Mouse (Mus musculus): ENCODE results near the gene Efcab9. TPM values are rescaled to one million over a fixed set of nuclear protein-coding genes. Genes with fewer than 3 reads are reported as not detected.

Efcab9 gene
- polyA plus RNA-seq, 1 experiment from 2014 or later, result 0.35 TPM

GRCm38 (mm10) chr11:32505091-32505739, 26.7 kb downstream of the Efcab9 start:
- no peaks in the 10 kb centered on the region for H3K27me3 ChIP-seq
- H3K4me2 ChIP-seq (replicated peaks), result no peak overlapping the region
- ATAC-seq, result no peak
- H3K36me3 ChIP-seq, result peaks cover 15% of the 10 kb centered on the region
- H3K9me3 ChIP-seq, result no peaks in the 10 kb centered on the region
- WGBS, result 91% methylated on average over 7 of the region's 7 CpGs
- no peak overlapping the region for H3K27ac ChIP-seq
- no peaks in the 10 kb centered on the region for H3K4me1 ChIP-seq (replicated peaks)
- no peak overlapping the region for H3K9ac ChIP-seq (replicated peaks)
- H3K4me3 ChIP-seq (replicated peaks), result no peak overlapping the region

- H3K4me3 ChIP-seq (replicated peaks), result no peak overlapping the region
- no peaks in the 10 kb centered on the region for H3K9me3 ChIP-seq
- no peak overlapping the region for H3K9ac ChIP-seq (replicated peaks)
- peaks cover 20% of the 10 kb centered on the region for H3K36me3 ChIP-seq
- H3K27me3 ChIP-seq, result no peaks in the 10 kb centered on the region
- no peak overlapping the region for H3K27ac ChIP-seq
- 96% methylated on average over 2 of the region's 2 CpGs for WGBS
- peaks cover 5% of the 10 kb centered on the region; the same call in 1 of the 2 replicates for H3K4me1 ChIP-seq (replicated peaks)
- no peak overlapping the region for H3K4me2 ChIP-seq (replicated peaks)
- no peak for ATAC-seq
Observed at GRCm38 (mm10) chr11:32503711-32504110, 28.2 kb downstream of the Efcab9 start.

- ATAC-seq, result no peak
- no peak overlapping the region for H3K27ac ChIP-seq
- no peak overlapping the region for H3K4me2 ChIP-seq (replicated peaks)
- H3K27me3 ChIP-seq, result no peaks in the 10 kb centered on the region
- peaks cover 20% of the 10 kb centered on the region for H3K36me3 ChIP-seq
- no peak overlapping the region for H3K9ac ChIP-seq (replicated peaks)
- WGBS, result 97% methylated on average over 4 of the region's 4 CpGs
- H3K4me1 ChIP-seq (replicated peaks), result peaks cover 9% of the 10 kb centered on the region; the same call in 1 of the 2 replicates
- no peak overlapping the region for H3K4me3 ChIP-seq (replicated peaks)
- no peaks in the 10 kb centered on the region for H3K9me3 ChIP-seq
Observed at GRCm38 (mm10) chr11:32499931-32500330, 31.9 kb downstream of the Efcab9 start.

- no peak overlapping the region for H3K27ac ChIP-seq
- H3K9me3 ChIP-seq, result no peaks in the 10 kb centered on the region
- H3K27me3 ChIP-seq, result no peaks in the 10 kb centered on the region
- H3K9ac ChIP-seq (replicated peaks), result no peak overlapping the region
- H3K4me1 ChIP-seq (replicated peaks), result peaks cover 9% of the 10 kb centered on the region; the same call in 1 of the 2 replicates
- H3K36me3 ChIP-seq, result peaks cover 20% of the 10 kb centered on the region
- ATAC-seq, result no peak
- no peak overlapping the region for H3K4me3 ChIP-seq (replicated peaks)
- WGBS, result 82% methylated on average over 7 of the region's 7 CpGs
- no peak overlapping the region for H3K4me2 ChIP-seq (replicated peaks)
Observed at GRCm38 (mm10) chr11:32498757-32499535, 32.9 kb downstream of the Efcab9 start.

GRCm38 (mm10) chr11:32495283-32495682, 36.6 kb downstream of the Efcab9 start:
- peaks cover 9% of the 10 kb centered on the region; the same call in 1 of the 2 replicates for H3K4me1 ChIP-seq (replicated peaks)
- H3K4me3 ChIP-seq (replicated peaks), result no peak overlapping the region
- H3K9me3 ChIP-seq, result no peaks in the 10 kb centered on the region
- H3K4me2 ChIP-seq (replicated peaks), result no peak overlapping the region
- H3K27ac ChIP-seq, result no peak overlapping the region
- peaks cover 4% of the 10 kb centered on the region; the same call in 1 of the 2 replicates for H3K36me3 ChIP-seq
- WGBS, result 90% methylated on average over 2 of the region's 2 CpGs
- no peak for ATAC-seq
- no peak overlapping the region for H3K9ac ChIP-seq (replicated peaks)
- H3K27me3 ChIP-seq, result no peaks in the 10 kb centered on the region

GRCm38 (mm10) chr11:32493312-32493711, 38.6 kb downstream of the Efcab9 start:
- no peak for ATAC-seq
- H3K36me3 ChIP-seq, result no peaks in the 10 kb centered on the region
- H3K27me3 ChIP-seq, result no peaks in the 10 kb centered on the region
- H3K9me3 ChIP-seq, result no peaks in the 10 kb centered on the region
- peaks cover 6% of the 10 kb centered on the region for H3K4me1 ChIP-seq (replicated peaks)
- H3K4me2 ChIP-seq (replicated peaks), result no peak overlapping the region
- no peak overlapping the region for H3K4me3 ChIP-seq (replicated peaks)
- H3K27ac ChIP-seq, result no peak overlapping the region
- no peak overlapping the region for H3K9ac ChIP-seq (replicated peaks)

GRCm38 (mm10) chr11:32491079-32491478, 40.8 kb downstream of the Efcab9 start:
- Histone ChIP-seq H3K4me2 (replicated peaks) (no peak overlapping the region), H3K4me1 (replicated peaks) (peaks cover 6% of the 10 kb centered on the region; the same call in 1 of the 2 replicates), H3K9me3 (no peaks in the 10 kb centered on the region), H3K9ac (replicated peaks) (no peak overlapping the region), H3K36me3 (no peaks in the 10 kb centered on the region), H3K27me3 (no peaks in the 10 kb centered on the region), H3K27ac (no peak overlapping the region), H3K4me3 (replicated peaks) (no peak overlapping the region)
- ATAC-seq, result no peak
- WGBS, result 98% methylated on average over 2 of the region's 2 CpGs

GRCm38 (mm10) chr11:32488808-32489670, 42.8 kb downstream of the Efcab9 start:
- ATAC-seq, result no peak
- H3K9ac ChIP-seq (replicated peaks), result no peak overlapping the region
- H3K9me3 ChIP-seq, result no peaks in the 10 kb centered on the region
- H3K4me1 ChIP-seq (replicated peaks), result peaks cover 6% of the 10 kb centered on the region; the same call in 1 of the 2 replicates
- 94% methylated on average over 5 of the region's 5 CpGs for WGBS
- H3K27me3 ChIP-seq, result no peaks in the 10 kb centered on the region
- H3K4me2 ChIP-seq (replicated peaks), result no peak overlapping the region
- H3K36me3 ChIP-seq, result no peaks in the 10 kb centered on the region
- no peak overlapping the region for H3K4me3 ChIP-seq (replicated peaks)
- no peak overlapping the region for H3K27ac ChIP-seq

- ATAC-seq, result no peak
- Histone ChIP-seq H3K9me3 (no peaks in the 10 kb centered on the region), H3K27ac (no peak overlapping the region), H3K27me3 (no peaks in the 10 kb centered on the region), H3K4me2 (replicated peaks) (no peak overlapping the region), H3K4me3 (replicated peaks) (no peak overlapping the region), H3K4me1 (replicated peaks) (peaks cover 6% of the 10 kb centered on the region; the same call in 1 of the 2 replicates), H3K36me3 (no peaks in the 10 kb centered on the region), H3K9ac (replicated peaks) (no peak overlapping the region)
Observed at GRCm38 (mm10) chr11:32488344-32488743, 43.5 kb downstream of the Efcab9 start.

GRCm38 (mm10) chr11:32487501-32487900, 44.4 kb downstream of the Efcab9 start:
- no peak overlapping the region for H3K4me2 ChIP-seq (replicated peaks)
- no peak overlapping the region for H3K9ac ChIP-seq (replicated peaks)
- no peak overlapping the region for H3K27ac ChIP-seq
- H3K9me3 ChIP-seq, result no peaks in the 10 kb centered on the region
- H3K4me1 ChIP-seq (replicated peaks), result peaks cover 6% of the 10 kb centered on the region; the same call in 1 of the 2 replicates
- H3K27me3 ChIP-seq, result no peaks in the 10 kb centered on the region
- H3K36me3 ChIP-seq, result no peaks in the 10 kb centered on the region
- 94% methylated on average over 3 of the region's 3 CpGs for WGBS
- ATAC-seq, result no peak
- H3K4me3 ChIP-seq (replicated peaks), result no peak overlapping the region

GRCm38 (mm10) chr11:32486621-32487020, 45.3 kb downstream of the Efcab9 start:
- H3K4me1 ChIP-seq (replicated peaks), result peaks cover 6% of the 10 kb centered on the region; the same call in 1 of the 2 replicates
- no peak overlapping the region for H3K9ac ChIP-seq (replicated peaks)
- H3K27ac ChIP-seq, result no peak overlapping the region
- no peaks in the 10 kb centered on the region for H3K27me3 ChIP-seq
- no peak for ATAC-seq
- no peak overlapping the region for H3K4me2 ChIP-seq (replicated peaks)
- no peak overlapping the region for H3K4me3 ChIP-seq (replicated peaks)
- WGBS, result 91% methylated on average over 3 of the region's 3 CpGs
- no peaks in the 10 kb centered on the region for H3K9me3 ChIP-seq
- no peaks in the 10 kb centered on the region for H3K36me3 ChIP-seq

GRCm38 (mm10) chr11:32485290-32485689, 46.6 kb downstream of the Efcab9 start:
- H3K9ac ChIP-seq (replicated peaks), result no peak overlapping the region
- no peaks in the 10 kb centered on the region for H3K36me3 ChIP-seq
- 75% methylated on average over 3 of the region's 3 CpGs for WGBS
- H3K27me3 ChIP-seq, result no peaks in the 10 kb centered on the region
- no peak for ATAC-seq
- no peak overlapping the region for H3K4me3 ChIP-seq (replicated peaks)
- H3K4me2 ChIP-seq (replicated peaks), result no peak overlapping the region
- no peaks in the 10 kb centered on the region for H3K9me3 ChIP-seq
- no peak overlapping the region for H3K27ac ChIP-seq
- H3K4me1 ChIP-seq (replicated peaks), result peaks cover 6% of the 10 kb centered on the region; the same call in 1 of the 2 replicates
